Mouse (Mus musculus) forebrain, embryonic 11.5 days (tissue): ENCODE data around the gene Klhdc7b. TPM values are rescaled to one million over a fixed set of nuclear protein-coding genes. Genes with fewer than 3 reads are reported as not detected.

ENCODE experiments used
- ATAC-seq: fragments of 200-750 bp; cut with Nextera tagmentation; replicated peaks from 2 replicates; pipeline ENCODE4 v1.8.0; 2017; ENCODE audit warnings: moderate TSS enrichment; ENCODE audit not compliant: low FRiP score
- DNase-seq: peaks from one replicate; pipeline ENCODE4 v3.0.0-alpha.2; 2017; ENCODE audit warnings: low spot score
- H3K27ac ChIP-seq: fragments of 300-500 bp; sonication (generic); 2 replicates; pipeline ENCODE4 v1.5.1; 2014; ENCODE audit warnings: low read depth, low read length
- H3K27me3 ChIP-seq: fragments of 300-500 bp; sonication (generic); 2 replicates; pipeline ENCODE4 v1.6.1; 2014; ENCODE audit warnings: mild to moderate bottlenecking, low read length, mixed read lengths; ENCODE audit not compliant: control insufficient read depth, insufficient read depth
- H3K36me3 ChIP-seq: fragments of 300-500 bp; sonication (generic); 2 replicates; pipeline ENCODE4 v1.6.1; 2014; ENCODE audit warnings: mild to moderate bottlenecking, low read length, moderate library complexity, mixed read lengths; ENCODE audit not compliant: control insufficient read depth, insufficient read depth
- H3K4me1 ChIP-seq: fragments of 300-500 bp; sonication (generic); replicated peaks from 2 replicates; pipeline ENCODE4 v1.6.1; 2014; ENCODE audit warnings: low read length, mixed read lengths; ENCODE audit not compliant: control insufficient read depth, insufficient read depth
- H3K4me2 ChIP-seq: fragments of 300-500 bp; sonication (generic); 2 replicates; pipeline ENCODE4 v1.6.1; 2014; ENCODE audit warnings: low read depth, mild to moderate bottlenecking, low read length, moderate library complexity, mixed read lengths; ENCODE audit not compliant: severe bottlenecking
- H3K4me3 ChIP-seq: fragments of 300-500 bp; sonication (generic); 2 replicates; pipeline ENCODE4 v1.5.1; 2014; ENCODE audit warnings: low read depth, low read length
- H3K9ac ChIP-seq: fragments of 300-500 bp; sonication (generic); 2 replicates; pipeline ENCODE4 v1.6.1; 2014; ENCODE audit warnings: low read length
- H3K9me3 ChIP-seq: fragments of 300-500 bp; sonication (generic); 2 replicates; pipeline ENCODE4 v1.6.1; 2016; ENCODE audit warnings: low read length, mixed read lengths; ENCODE audit not compliant: control insufficient read depth
- WGBS: fragments of 180-500 bp; shearing (Covaris S2); extraction: QIAGEN DNeasy Blood & Tissue Kit; methylation state at CpG from one replicate; pipeline ENCODE4 v1.1.7; 2014; 5-methylcytosine and 5-hydroxymethylcytosine counted together
- polyA plus RNA-seq: library from polyadenylated mRNA; unstranded; fragments of >200 nt; fragmentation: Nextera tagmentation; extraction: Ambion mirVana; gene quantifications from 2 replicates; pipeline ENCODE4 v1.2.1, GENCODE M21; 2014

Gene Klhdc7b
- polyA plus RNA-seq, 1 experiment from 2014 or later = not detected

- Histone ChIP-seq H3K9ac (no peak overlapping the region), H3K9me3 (no peaks in the 10 kb centered on the region), H3K36me3 (peaks cover 29% of the 10 kb centered on the region), H3K4me1 (peaks cover 4% of the 10 kb centered on the region), H3K4me3 (0 out of 2 replicates have a peak overlapping the region, but pooled peaks have one; percentile 63), H3K4me2 (no peak overlapping the region), H3K27me3 (peaks cover 11% of the 10 kb centered on the region), H3K27ac (no peak overlapping the region)
- ATAC-seq (no peak), DNase-seq (peak; percentile 54)
- 93% methylated on average over 13 of the region's 13 CpGs for WGBS
Observed at GRCm38 (mm10) chr15:89372068-89372467, 12.6 kb upstream of the Klhdc7b start.

DNA sequence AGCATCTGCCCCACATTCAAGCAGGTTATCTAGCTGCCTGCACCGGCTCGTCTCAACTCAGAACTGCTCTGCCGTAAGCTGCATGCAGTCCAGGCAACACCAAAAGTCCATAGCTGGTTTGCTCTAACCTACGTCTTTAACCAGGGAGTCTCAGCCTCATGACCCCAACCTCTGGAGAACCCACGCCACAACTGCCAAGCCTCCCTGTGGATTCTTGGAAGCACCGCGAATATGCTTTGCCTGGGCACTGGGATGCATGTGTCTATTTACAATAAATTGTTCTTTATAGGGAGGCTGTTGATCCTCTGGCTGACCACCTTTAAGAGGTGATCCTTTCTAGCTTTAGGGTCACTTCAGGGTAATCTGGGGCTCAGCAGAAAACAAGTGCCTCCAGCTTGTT is 12.2 kb upstream of the Klhdc7b start:
- Histone ChIP-seq H3K4me1 (peaks cover 4% of the 10 kb centered on the region), H3K27ac (no peak overlapping the region), H3K27me3 (peaks cover 16% of the 10 kb centered on the region), H3K4me2 (no peak overlapping the region), H3K36me3 (peaks cover 26% of the 10 kb centered on the region), H3K9me3 (no peaks in the 10 kb centered on the region), H3K4me3 (peak overlapping the region; percentile 63; the same call in 1 of the 2 replicates), H3K9ac (no peak overlapping the region)
- 85% methylated on average over 7 of the region's 7 CpGs for WGBS
- DNase-seq = peak; percentile 49
- no peak for ATAC-seq

GRCm38 (mm10) chr15:89373027-89373761 is 11.5 kb upstream of the Klhdc7b start:
- Histone ChIP-seq H3K4me3 (peak overlapping the region; percentile 63), H3K27ac (peak overlapping the region; percentile 80), H3K27me3 (peaks cover 22% of the 10 kb centered on the region), H3K9me3 (no peaks in the 10 kb centered on the region), H3K4me2 (peak overlapping the region; percentile 89), H3K9ac (peak overlapping the region; percentile 83), H3K4me1 (peaks cover 4% of the 10 kb centered on the region), H3K36me3 (peaks cover 23% of the 10 kb centered on the region)
- WGBS = 2% methylated on average over 35 of the region's 35 CpGs
- ATAC-seq (peak; percentile 72), DNase-seq (peak; percentile 89)

GRCm38 (mm10) chr15:89373762-89374248 is 10.9 kb upstream of the Klhdc7b start, which contains the start of gene Sco2:
Gene Sco2 (minus strand): TSS chr15:89373846.
- Histone ChIP-seq H3K4me2 (peak within 1 kb of the TSS; percentile 89), H3K27ac (peak within 1 kb of the TSS; percentile 80), H3K36me3 (peaks cover 17% of the 10 kb centered on the region), H3K27me3 (peaks cover 28% of the 10 kb centered on the region), H3K4me3 (peak within 1 kb of the TSS; percentile 63), H3K9ac (peak within 1 kb of the TSS; percentile 83), H3K9me3 (no peaks in the 10 kb centered on the region), H3K4me1 (peaks cover 7% of the 10 kb centered on the region)
- 0% methylated on average over 40 of the region's 42 CpGs for WGBS
- DNase-seq = peak; percentile 98
- ATAC-seq = peak; percentile 78

DNA sequence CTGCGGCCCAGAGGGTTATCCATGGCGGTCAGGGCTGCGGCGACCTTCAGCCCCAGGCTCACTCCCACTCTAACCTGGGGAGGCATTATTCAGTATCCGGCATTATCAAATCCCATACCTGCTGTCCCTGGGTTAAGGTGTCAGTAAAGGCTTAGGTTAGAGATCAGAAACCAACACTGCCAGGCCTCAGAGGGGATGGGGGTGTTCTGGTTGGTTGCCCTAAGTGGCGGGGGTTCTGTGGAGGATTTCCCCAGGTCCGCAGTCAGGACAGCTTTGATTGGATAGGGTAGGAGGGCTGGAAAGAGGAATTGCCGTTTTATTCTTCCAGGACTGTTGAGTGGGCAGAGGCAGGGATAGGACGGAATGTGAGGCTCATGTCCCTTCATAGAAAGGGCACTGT is 10.4 kb upstream of the Klhdc7b start:
- peaks cover 17% of the 10 kb centered on the region for H3K36me3 ChIP-seq

GRCm38 (mm10) chr15:89374801-89375534 is 9.7 kb upstream of the Klhdc7b start:
- ATAC-seq = no peak
- DNase-seq = peak; percentile 52

More for the DNA sequence above, 10.4 kb upstream of the Klhdc7b start:
- WGBS = 48% methylated on average over 9 of the region's 9 CpGs
- Histone ChIP-seq H3K27ac (no peak overlapping the region; the same call in 1 of the 2 replicates), H3K9ac (peak overlapping the region; percentile 83), H3K4me2 (peak overlapping the region; percentile 89), H3K27me3 (peaks cover 34% of the 10 kb centered on the region), H3K9me3 (no peaks in the 10 kb centered on the region), H3K4me1 (peaks cover 12% of the 10 kb centered on the region), H3K4me3 (peak overlapping the region; percentile 63)
- DNase-seq (no peak), ATAC-seq (no peak; the same call in 1 of the 2 replicates)

DNA sequence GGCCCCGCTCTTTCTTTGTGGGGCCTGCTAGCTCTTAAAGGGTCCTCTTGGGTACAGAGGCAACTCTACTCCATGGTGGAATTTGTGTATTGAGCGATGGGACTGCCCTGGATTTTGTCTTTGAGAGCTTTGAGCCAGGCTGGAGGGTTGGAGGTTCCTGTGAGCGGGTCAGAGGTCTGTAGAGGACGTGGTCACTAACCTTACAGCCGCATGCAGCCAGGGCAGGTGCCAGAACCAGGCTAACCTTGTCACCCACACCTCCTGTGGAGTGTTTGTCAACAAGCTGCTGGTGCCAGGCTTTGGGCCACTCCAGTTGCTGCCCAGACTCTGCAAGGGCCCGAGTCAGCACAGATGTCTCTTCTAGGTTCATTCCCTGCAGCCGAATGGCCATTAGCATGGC is 8.7 kb upstream of the Klhdc7b start:
- peaks cover 13% of the 10 kb centered on the region for H3K4me1 ChIP-seq
- peaks cover 42% of the 10 kb centered on the region for H3K27me3 ChIP-seq
- DNase-seq = no peak
- H3K36me3 ChIP-seq = peaks cover 7% of the 10 kb centered on the region; the same call in 1 of the 2 replicates
- no peak overlapping the region for H3K27ac ChIP-seq
- H3K9me3 ChIP-seq = no peaks in the 10 kb centered on the region
- no peak for ATAC-seq
- 81% methylated on average over 7 of the region's 7 CpGs for WGBS
- no peak overlapping the region for H3K9ac ChIP-seq
- H3K4me3 ChIP-seq = no peak overlapping the region
- H3K4me2 ChIP-seq = no peak overlapping the region

More at GRCm38 (mm10) chr15:89374801-89375534, 9.7 kb upstream of the Klhdc7b start:
- Histone ChIP-seq H3K4me1 (peaks cover 13% of the 10 kb centered on the region), H3K4me2 (no peak overlapping the region), H3K27ac (no peak overlapping the region), H3K4me3 (no peak overlapping the region), H3K27me3 (peaks cover 39% of the 10 kb centered on the region), H3K9me3 (no peaks in the 10 kb centered on the region), H3K9ac (no peak overlapping the region), H3K36me3 (peaks cover 15% of the 10 kb centered on the region)
- WGBS = 90% methylated on average over 17 of the region's 17 CpGs

DNA sequence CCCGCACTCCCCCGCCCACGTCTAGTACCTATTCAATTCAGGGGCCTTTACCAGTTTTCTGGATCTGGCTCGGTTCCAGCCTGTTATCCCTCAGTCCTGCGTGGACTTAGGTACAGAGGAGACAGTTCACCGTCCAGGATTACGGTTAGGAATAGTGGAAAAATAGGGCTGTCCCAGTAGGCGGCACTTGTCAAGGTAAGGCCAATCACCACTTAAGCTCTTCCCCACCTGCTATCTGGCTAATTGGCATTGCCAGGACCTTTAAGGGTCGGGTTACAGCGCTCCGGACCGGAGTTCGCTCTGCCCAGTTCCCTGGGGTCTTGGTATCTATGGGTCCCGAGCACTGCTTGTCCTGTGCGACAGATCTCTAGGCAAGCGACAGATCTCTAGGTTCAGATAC is 7.8 kb upstream of the Klhdc7b start, which contains the start of gene Tymp:
Tymp (minus strand) TSS at position 83 of the 400 bp plus-strand sequence.
- ATAC-seq = no peak

More for the DNA sequence above, 7.8 kb upstream of the Klhdc7b start, which contains the start of gene Tymp:
- Histone ChIP-seq H3K4me1 (peaks cover 13% of the 10 kb centered on the region), H3K9me3 (no peaks in the 10 kb centered on the region), H3K27me3 (peaks cover 42% of the 10 kb centered on the region), H3K9ac (no peak within 1 kb of the TSS), H3K4me2 (no peak within 1 kb of the TSS), H3K36me3 (peaks cover 1% of the 10 kb centered on the region; the same call in 1 of the 2 replicates), H3K27ac (no peak within 1 kb of the TSS), H3K4me3 (no peak within 1 kb of the TSS)
- no peak for DNase-seq
- WGBS = 16% methylated on average over 16 of the region's 16 CpGs
